ENCODE assay signal across 1 mouse cellular context in genomic region chr11:3386941-3387368, GRCm38 (mm10).
A peak's percentile ranks its signal among the peaks of the same experiment; 100 is the strongest.
TF ChIP-seq lines count a peak whose summit lies in the region.

No protein-coding gene starts in this region.

TF ChIP-seq in MEL, 35 proteins besides CTCF, POLR2A, EP300 and RAD21 (continued from another document):
- TF ChIP-seq NRF1 (IDR thresholded peaks at IDR 0.05; ENCODE audit: insufficient read depth, low read depth, low read length, poor library complexity, severe bottlenecking) (0 out of 2 replicates have a peak, but pooled peaks have one; percentile 9), SIN3A (IDR thresholded peaks at IDR 0.05; ENCODE audit: low read length) (peak; percentile 96), TBP (IDR thresholded peaks at IDR 0.05; ENCODE audit: low read depth, low read length) (no peak; the same call in 1 of the 2 replicates), SMC3 (IDR thresholded peaks at IDR 0.05; ENCODE audit: low read depth, low read length) (peak; percentile 95), POLR2AphosphoS5 (IDR thresholded peaks at IDR 0.05; ENCODE audit: borderline replicate concordance, low read depth, low read length) (no peak), MXI1 (IDR thresholded peaks at IDR 0.05; ENCODE audit: low read depth, low read length) (peak; percentile 98)
